Mouse (Mus musculus): ENCODE measurements around the gene Vps33b. TPM values are rescaled to one million over a fixed set of nuclear protein-coding genes. Genes with fewer than 3 reads are reported as not detected.

Vps33b gene
- 12.5 and 12.7 TPM in 2 replicates for polyA plus RNA-seq (2021; fragmentation: Nextera tagmentation)
- long read RNA-seq, experiment 1, transcript Vps33b-201 (23 exons, 2,574 nt): major isoform, 26 of 38 reads
- long read RNA-seq, experiment 1, partial matches to known transcripts: 2 of 38 reads
- long read RNA-seq, experiment 1, other reads (novel, unspliced or antisense): 10 of 38 reads
- long read RNA-seq, experiment 2, transcript Vps33b-201 (23 exons, 2,574 nt): major isoform, 134 of 202 reads
- long read RNA-seq, experiment 2, partial matches to known transcripts: 8 of 202 reads
- long read RNA-seq, experiment 2, other reads (novel, unspliced or antisense): 56 of 202 reads

DNA sequence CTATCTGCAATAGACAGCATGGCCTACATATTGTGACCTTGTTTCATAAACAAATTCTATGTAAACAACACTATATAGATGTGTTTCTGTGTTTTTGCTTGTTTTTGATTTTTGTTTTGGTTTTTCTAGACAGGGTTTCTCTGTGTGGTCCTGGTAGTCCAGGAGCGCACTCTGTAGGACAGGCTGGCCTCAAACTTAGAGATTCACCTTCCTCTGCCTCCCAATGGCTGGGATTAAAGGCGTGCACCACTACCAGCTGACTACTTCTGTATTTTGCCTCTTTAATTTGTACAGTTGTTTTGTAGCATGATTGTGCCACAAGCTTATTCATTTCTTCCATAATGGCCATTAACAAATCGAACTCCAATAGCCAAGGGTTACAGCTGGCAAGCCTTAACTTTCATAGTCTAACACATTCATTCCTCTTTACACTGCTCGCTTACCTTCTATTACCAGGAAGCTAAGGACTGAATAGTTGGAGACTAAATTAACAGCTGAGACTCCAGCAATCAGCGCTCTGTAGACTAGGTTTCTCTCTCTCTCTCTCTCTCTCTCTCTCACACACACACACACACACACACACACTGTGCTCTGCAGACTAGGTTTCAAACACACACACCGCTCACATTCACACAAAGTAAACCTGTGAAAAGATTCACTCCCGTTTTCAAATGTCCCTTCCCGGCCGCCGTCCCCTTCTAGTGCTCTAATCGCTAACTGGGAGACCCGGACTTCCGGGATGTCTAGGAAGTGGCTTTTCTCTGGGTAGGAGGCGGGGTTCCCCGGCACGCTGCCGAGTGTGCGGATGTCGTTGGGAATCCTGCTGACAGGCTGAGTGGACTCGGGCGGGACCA is at the start of gene Vps33b:
Gene Vps33b, plus strand, starts transcription at position 753 of the 854 bp plus-strand sequence.

DNA sequence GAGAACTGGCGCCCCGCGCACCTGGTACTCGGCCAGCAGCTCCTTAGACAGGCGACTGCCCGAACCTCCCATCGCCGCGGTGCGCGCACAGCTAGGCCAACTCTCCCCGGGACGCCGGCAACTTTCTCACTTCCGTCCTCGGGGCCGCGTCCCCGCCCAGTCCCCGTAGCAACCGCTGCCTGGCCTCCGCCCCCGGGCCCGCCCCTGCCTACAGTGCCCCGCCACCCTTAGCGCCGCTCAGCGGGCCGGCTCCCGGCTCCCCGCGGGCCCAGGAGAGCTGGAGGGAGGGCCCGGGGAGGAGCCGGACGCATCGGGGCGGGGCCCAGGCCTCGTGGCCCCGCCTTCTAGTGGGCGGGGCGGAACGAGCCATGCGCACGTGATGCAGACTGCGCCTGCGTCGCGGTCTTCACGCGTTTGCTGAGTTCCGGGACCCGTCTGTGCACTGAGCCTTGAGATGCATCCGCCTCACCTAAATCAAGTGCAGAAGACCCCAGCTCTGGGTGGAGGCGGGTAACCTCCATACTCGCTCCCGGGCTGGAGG is 36.9 kb upstream of the Vps33b start, which contains the start of the genes Cib1 and Gdpgp1:
Gene Cib1, minus strand, starts transcription at position 325 of the 541 bp plus-strand sequence.
Gene Gdpgp1, plus strand, starts transcription at position 377 of the 541 bp plus-strand sequence.

GRCm38 (mm10) chr7:80246148-80246721 is 23.2 kb upstream of the Vps33b start, which contains the start of gene Ttll13:
Gene Ttll13, plus strand, starts transcription at chr7:80246376.

DNA sequence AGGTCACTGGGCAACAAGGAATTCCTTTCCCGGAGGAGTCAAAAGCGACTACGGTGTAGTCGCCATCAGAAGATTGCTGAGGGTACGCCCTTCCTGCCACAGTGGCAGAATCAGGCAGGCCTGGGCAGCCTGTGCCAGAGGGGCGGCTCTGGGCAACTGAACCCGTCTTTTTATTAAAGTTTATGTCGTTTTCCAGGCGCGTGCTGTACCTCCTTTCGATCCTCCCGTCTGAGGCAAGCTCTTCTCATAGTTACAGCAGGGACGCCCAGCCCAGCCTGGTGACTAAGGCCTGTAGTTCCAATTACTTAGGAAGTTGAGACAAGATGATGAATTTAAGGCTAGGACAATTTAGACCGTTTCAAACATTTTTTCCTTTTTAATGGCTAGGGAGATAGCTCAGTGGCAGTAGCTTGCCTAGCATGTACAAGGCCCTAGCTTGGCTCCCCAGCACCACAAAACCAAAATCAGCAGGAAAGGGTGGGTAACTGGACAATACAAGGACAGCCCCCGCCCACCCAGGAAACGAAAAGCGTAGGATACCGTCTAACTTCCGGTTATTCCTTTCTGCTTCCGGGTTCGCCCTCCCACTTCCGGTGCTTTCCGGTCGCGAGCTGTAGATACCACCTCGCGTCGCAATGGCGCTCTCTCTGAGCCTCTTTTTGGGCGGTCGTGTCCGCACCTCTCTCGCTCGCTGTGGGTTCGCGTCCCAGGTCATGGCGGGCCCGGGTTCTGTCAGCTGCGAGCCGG is 8.7 kb upstream of the Vps33b start, which contains the start of gene Ngrn:
Gene Ngrn, plus strand, starts transcription at position 591 of the 747 bp plus-strand sequence.

DNA sequence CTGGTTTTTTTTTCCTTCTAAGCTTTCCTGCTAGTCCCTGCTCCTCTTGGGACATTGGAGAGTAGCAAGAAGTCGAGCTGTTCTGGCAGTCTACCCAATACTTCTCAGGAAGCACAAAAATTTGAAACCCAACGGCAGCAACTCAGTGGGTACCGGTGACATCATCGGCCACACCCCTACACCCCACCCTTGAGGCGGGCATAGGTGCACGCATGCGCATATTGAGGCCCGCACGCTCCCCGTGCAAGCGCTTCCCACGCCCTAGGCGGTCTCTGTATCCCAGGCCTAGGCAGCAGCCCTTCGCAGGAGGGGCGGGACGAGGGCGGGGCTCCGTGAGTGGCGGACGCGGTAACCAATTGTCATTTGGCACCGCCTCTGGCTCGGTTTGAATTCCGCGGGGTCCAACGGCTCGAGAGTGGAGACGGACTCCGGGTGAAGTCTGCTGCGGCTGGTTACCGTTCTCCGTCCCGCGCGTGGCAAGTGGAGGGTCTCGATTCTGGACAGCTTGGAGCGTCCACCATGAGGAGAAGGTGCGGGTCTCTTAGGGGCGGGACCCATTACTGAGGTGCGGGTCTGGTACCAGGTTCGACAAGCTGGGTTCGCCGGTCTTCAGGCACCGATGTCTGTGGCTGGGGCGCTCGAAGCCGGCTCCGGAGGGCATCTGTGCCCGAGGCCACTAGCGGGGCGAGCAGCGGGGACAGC is 24.8 kb downstream of the Vps33b start, which contains the start of gene Prc1:
Gene Prc1, plus strand, starts transcription at position 389 of the 702 bp plus-strand sequence.

GRCm38 (mm10) chr7:80324043-80324815 is 54.8 kb downstream of the Vps33b start, which contains the start of gene Rccd1:
Gene Rccd1, minus strand, starts transcription at chr7:80324454.

GRCm38 (mm10) chr7:80340793-80341192 is 71.3 kb downstream of the Vps33b start, which contains the start of gene Unc45a:
Gene Unc45a, minus strand, starts transcription at chr7:80341005.

Other genes starting within 250 kb of the Vps33b start
- gene Zfp710, start 244.8 kb upstream of the Vps33b start, polyA plus RNA-seq (2021; fragmentation: Nextera tagmentation): 2.8 and 3.7 TPM in 2 replicates
- gene Idh2, start 154.3 kb upstream of the Vps33b start, polyA plus RNA-seq (2021; fragmentation: Nextera tagmentation): 55.4 and 64.0 TPM in 2 replicates
- gene Sema4b, start 82.8 kb upstream of the Vps33b start, polyA plus RNA-seq (2021; fragmentation: Nextera tagmentation): 15.3 and 15.8 TPM in 2 replicates
- 65.6 and 83.1 TPM in 2 replicates for gene Cib1, start 36.8 kb upstream of the Vps33b start, polyA plus RNA-seq (2021; fragmentation: Nextera tagmentation)
- gene Gdpgp1, start 36.8 kb upstream of the Vps33b start, polyA plus RNA-seq (2021; fragmentation: Nextera tagmentation): 6.2 and 6.3 TPM in 2 replicates
- gene Ttll13, start 23.3 kb upstream of the Vps33b start, polyA plus RNA-seq (2021; fragmentation: Nextera tagmentation): 0.65 and 1.4 TPM in 2 replicates
- 53.3 and 55.0 TPM in 2 replicates for gene Ngrn, start 8.4 kb upstream of the Vps33b start, polyA plus RNA-seq (2021; fragmentation: Nextera tagmentation)
- gene Prc1, start 24.8 kb downstream of the Vps33b start, polyA plus RNA-seq (2021; fragmentation: Nextera tagmentation): 1.8 and 2.6 TPM in 2 replicates
- gene Rccd1, start 54.8 kb downstream of the Vps33b start, polyA plus RNA-seq (2021; fragmentation: Nextera tagmentation): 0.55 and 1.1 TPM in 2 replicates
- gene Unc45a, start 71.4 kb downstream of the Vps33b start, polyA plus RNA-seq (2021; fragmentation: Nextera tagmentation): 14.6 and 16.2 TPM in 2 replicates
- gene Hddc3, start 73.5 kb downstream of the Vps33b start, polyA plus RNA-seq (2021; fragmentation: Nextera tagmentation): 21.8 and 32.7 TPM in 2 replicates
- gene Man2a2, start 101.7 kb downstream of the Vps33b start, polyA plus RNA-seq (2021; fragmentation: Nextera tagmentation): 11.2 and 12.0 TPM in 2 replicates
- gene Fes, start 118.3 kb downstream of the Vps33b start, polyA plus RNA-seq (2021; fragmentation: Nextera tagmentation): 1.0 TPM in 2 replicates
- gene Furin, start 135.8 kb downstream of the Vps33b start, polyA plus RNA-seq (2021; fragmentation: Nextera tagmentation): 2.6 and 2.7 TPM in 2 replicates